Mouse (Mus musculus) monocyte, adult 5-6 weeks (primary cell): ENCODE results near the gene Atp5s. TPM values are rescaled to one million over a fixed set of nuclear protein-coding genes. Genes with fewer than 3 reads are reported as not detected.

Source experiments
- ATAC-seq: fragments of 153-309, 156-312 bp; replicated peaks from 2 replicates; pipeline ENCODE4 v1.8.0; 2017; ENCODE audit warnings: mild to moderate bottlenecking; ENCODE audit not compliant: low TSS enrichment, insufficient number of reproducible peaks, severe bottlenecking, poor library complexity, low FRiP score
- total RNA-seq: library from RNA; stranded (forward); fragments of 200-1000, 200-491, 200-594 nt; gene quantifications from 3 replicates; pipeline ENCODE4 v1.2.3, GENCODE M21; 2017

The Atp5s gene
- total RNA-seq, 1 experiment from 2014 or later = 5.0 TPM

DNA sequence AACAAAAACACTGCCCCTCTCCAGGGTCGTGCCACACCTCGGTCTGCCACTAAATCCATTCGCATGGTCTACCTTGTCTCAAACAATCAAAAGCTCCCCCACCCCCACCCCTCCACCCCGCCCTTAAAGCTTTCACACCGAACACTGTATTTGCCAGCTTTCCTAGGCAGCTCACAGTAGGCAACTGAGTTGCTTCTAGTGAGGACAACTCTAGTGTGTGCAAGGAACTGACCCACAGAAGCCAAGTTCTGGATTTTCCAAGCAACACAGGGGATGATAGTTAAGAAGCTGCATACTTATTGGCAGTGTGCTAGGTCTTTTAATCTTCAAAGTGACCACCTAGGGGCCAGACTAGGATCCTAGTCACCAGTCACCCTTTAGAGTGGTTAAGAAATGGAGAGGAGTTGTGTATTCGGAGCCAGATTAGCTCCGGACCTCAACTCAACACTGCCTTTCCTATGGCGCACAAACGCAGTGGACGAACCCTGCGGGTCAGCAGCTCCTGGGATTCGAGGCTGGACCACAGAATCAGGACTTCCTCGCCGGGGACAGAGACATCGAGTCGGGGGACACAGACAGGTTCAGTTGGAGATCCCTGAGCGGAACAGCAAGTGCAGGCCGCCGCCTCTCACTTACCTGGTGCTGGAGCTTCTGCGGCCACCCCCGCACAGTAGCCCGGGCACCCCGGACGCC is 586 bp upstream of the Atp5s start:
- no peak for ATAC-seq

DNA sequence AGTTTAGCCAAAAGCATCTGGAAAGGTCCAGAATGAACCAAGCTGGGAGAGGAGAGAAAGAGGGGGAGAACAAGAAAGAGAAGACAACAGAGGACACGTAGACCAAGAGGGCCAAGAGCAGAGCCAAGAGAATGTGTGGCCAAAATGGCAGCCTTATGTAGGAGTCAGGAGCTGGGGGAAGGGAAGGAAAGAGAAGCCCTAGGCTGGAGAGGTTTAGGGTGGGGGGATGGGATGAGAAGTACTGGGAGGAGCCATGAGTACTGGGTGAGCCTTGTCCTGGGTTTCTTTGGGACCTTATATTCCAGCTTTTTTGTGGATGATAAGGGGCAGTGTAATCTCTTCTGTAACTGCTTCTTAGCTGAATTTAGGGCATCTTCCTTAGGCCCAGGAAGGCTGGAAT is 4.5 kb downstream of the Atp5s start:
- ATAC-seq = no peak

DNA sequence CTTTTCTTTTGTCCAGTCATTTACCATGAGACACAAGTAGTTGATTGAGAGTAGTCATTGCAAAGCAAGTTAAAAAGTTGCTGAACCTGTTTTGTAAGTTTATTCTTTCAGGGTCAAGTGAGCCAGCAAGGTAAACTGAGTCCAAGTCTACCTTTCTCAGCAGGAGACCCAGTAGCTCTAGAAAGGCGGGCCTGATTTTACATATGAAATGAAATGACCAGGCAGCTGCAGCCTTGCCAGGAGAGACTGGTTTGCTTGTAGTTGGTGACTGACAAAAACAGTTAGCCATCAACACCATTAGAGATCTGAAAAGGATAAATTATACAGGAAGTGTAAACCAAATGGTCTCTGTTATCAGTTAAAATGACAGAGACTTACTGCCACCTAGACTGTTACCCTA is 5.6 kb downstream of the Atp5s start:
- ATAC-seq = no peak

DNA sequence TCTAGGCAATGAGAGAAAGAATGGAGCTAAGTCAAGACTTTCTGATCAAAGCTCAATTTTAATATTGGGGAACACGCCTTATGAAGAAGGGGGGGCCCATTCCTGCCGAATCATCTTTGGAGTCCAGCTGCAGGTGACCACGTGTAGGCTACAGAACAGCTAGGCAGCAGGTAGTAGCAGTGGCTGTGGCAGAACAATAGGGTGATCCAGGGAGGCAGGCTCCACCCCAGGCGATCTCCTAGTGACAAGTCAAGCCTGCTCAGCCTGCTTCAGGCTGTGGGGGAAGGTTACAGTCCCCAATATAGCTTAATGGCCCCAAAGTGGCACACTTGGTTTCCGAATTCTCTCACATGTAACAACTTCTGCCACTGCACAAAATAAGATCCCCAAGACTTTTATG is 7.5 kb downstream of the Atp5s start:
- ATAC-seq = no peak

DNA sequence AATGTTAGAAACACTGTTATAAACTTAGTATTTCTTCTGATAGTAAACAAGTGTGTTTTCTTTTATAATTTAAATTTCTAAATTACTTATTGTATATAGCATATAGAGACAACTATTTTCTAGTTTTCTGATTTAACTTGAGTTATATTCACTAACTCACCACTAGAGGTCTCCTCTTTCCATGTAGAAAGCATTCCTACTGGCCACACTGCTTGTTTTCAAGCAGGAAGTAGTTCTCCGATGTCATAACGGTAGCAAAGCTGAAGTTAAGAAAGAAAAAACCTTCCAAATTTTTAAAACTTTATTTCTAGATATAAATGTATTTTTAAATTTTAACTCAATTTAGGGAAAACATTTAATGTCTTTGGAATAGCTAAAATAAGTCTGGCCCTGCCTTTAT is 8.8 kb downstream of the Atp5s start:
- ATAC-seq = peak; percentile 83; the same call in 1 of the 2 replicates

- ATAC-seq = no peak
Observed at GRCm38 (mm10) chr12:69733923-69734322, 9.2 kb downstream of the Atp5s start.

DNA sequence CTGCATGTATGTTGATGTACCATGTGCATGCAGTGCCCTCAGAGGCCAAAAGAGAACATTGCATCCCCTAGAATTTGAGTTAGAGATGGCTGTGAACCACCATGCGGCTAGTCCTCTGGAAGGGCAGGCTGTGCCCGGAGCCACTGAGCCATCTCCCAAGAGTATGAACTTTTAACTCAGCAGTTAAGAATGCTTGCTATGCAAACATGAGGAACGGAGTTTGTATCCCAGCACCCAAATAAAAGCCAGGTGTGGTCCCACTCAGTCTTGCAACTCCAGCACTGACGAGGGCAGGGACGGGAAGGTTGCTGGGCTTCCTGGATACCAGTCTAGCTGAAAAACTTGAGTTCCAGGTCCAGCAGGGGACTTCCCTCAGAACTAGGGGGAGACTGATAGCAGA is 17.2 kb downstream of the Atp5s start:
- ATAC-seq = no peak

DNA sequence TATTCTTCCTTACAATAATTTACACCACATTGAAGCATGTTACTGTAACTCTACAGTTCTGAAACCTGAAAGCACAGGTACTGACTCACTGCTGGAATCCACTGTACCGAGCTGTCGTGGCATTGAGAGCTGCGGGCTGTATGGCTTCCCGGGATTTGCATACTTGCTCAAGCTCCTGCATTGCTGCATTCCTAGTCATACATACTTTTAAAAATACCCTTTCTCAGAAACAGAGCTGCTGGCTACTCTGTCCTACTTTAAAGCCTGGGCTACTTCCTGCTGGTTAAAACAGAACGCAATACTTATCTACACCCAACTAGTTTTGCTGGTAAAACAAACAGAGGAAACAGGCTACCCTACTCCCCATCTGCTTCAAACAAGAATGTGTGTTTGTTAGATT is 19.4 kb downstream of the Atp5s start:
- ATAC-seq = no peak

DNA sequence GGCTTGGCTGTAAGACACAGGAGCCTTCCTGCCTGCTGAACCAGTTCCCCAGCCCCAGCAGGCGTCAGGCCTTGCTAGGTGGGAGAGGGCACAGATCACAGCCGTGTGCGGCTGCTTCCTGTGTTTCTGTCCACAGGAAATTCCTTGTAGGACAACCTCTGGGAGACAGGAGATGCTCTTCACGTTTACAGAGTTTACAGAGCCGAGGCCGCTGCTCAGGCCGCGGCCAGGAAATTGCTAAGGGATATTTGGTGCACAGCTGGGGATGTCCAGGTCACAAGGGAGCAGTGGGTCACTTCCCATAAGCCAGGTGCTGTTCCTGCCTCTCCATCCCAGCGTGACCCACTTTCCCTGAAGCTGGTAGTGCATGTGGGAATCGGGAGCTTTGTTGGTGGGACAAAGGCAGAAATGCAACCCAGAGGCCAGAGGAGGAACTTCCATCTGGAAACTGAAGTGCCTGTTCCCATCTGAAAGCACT is 27.2 kb downstream of the Atp5s start:
- ATAC-seq = no peak

DNA sequence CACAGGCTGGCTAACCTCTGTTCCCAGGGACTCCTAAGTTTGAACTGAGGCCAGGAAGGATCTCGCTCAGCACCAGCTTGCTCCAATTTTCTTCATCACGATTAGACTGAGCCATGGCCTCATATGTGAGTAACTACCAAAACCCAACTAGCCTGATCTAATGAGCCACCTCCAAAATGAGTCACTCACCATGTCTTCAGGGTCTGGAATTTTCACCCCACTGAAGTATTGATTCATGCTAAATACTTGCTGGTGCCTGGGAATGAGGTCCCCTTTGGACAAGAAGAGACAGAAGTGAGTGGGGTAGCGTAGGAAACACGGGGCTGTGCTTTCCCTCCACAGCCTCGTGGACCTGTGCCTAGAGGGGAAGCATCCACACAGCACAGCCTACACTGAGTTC is 29.2 kb downstream of the Atp5s start:
- ATAC-seq = no peak

- ATAC-seq = no peak
Observed at GRCm38 (mm10) chr12:69756015-69756414, 31.3 kb downstream of the Atp5s start.

- ATAC-seq = peak; percentile 70
Observed at GRCm38 (mm10) chr12:69757418-69758141, 32.8 kb downstream of the Atp5s start.

DNA sequence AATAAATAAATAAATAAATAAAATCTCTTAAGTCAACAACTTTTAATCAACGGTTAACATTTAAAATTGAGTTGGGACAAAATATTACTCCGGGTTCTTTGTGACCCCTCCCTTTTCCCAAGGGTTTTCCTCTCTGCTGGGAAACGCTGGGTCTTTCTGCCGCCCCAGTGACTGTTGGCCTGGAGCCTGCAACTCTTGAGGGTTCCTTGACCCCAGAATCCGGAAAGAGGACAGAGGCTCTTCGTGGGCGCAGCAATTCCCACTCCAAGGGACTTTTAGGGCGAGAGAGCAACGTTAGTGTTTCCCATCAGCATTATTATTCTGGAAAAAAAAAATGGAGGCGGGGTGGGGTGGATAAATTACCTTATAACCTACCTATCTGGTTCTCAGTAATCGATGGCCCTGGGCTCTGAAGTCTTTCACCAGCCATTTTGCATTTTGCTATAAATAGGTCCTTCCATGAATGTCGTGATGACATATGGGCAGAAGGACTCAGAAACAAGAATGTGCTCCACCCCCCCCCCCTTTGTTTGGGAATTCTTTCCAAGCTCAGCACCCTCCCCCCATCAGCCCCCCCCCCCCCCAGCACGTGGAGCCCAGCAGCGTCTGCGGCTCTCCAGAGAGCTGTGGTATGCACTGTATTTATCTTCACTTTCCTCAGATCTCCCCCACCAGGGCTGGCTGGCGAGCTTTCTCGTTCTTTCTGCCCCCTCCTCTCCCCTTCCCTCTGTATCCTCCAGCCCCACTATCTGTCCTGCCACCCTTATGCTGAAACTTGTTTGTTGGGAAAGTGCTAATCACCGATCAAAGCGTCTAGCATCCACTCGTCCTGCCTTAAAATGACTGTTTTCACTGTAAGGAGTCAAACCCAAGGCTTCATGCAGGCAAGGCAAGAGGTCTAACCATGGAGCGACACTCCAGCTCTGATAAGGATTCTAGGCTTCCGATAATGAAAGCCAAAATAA is 33.8 kb downstream of the Atp5s start:
- ATAC-seq = no peak

DNA sequence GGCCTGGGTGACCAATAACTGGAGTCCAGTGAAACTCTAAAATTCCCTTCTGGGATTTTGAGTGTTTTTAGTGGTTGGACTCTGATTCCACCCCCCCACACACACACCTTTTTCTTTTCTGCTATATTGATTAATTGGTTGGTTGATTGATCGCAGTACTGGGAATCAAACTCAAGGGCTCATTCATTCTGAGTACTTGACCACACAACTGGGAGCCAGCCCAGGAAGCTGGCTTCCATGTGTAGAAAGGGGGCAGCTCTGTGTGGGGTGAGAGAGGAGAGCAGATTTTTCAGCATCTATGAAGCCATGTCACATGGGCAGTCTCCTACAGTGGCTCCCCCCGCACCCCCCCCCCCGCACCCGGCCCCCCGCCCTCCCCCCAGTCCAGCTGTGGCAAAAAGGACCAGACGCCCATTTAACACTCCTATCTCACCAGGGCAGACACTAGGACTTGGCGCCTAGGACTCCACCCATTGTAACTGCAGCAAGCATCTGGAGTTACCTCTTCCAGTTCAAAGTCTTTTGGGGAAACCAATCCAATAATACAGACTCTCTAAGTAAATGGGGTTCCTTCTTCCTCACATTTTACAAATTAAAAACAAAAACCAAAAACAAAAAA is 34.6 kb downstream of the Atp5s start:
- ATAC-seq = no peak

GRCm38 (mm10) chr12:69760014-69760413 is 35.3 kb downstream of the Atp5s start:
- ATAC-seq = no peak

DNA sequence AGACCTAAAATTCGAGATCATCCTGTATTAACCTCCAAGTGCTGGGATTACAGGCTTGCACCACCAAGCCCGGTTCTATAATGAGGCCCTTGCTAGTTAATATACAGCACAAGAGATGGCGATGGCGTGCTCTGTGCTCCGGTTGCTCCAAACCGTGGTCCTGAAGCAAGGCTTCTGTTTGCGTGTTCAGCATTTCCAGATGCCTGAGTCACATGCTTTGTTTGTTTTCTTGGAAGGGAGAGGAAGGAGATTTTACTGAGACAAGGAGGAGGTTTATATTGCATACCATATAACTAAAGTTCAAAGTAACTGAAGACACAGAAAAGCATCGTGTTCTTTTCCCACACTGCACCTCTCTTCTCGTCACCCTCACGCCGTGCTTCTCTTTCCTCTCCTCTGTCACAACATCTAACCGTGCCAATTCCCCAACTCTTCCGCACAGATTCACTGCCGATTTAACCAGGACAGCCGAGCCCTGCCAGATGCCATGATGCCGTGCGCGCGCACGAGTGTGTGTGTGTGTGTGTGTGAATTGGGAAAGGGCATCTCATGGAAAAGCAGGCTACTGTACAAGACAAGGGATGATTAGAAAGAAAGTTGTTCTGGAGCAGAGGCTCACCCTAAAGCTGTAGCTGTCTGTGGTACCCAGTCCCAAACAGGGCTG is 36.1 kb downstream of the Atp5s start:
- ATAC-seq = no peak

- no peak for ATAC-seq
Observed at GRCm38 (mm10) chr12:69761603-69762002, 36.9 kb downstream of the Atp5s start.

DNA sequence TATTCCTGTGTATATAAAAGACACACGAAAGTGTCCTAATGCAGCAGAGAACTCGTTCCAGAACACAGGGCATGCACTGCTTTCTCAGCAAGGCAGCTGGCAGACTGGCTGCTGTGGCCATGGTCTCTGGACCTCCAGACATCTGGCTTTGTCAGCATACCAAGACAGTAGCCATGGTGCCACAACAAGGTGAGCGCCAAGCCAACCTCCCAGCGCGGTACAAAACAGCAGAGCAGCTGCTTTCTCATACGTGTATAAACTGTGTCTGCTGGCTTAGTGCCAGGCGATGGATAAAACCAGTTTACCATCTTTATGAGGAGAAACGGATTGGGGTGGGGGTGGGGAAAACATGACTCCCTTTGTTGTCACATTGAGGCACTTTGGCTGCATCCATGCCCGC is 40.8 kb downstream of the Atp5s start:
- no peak for ATAC-seq
